Mouse (Mus musculus): ENCODE measurements at regions not wholly inside any gene's neighbourhood (a gene's known extent, or its start where the extent isn't known, plus 50 kb on each side); places are given as distances from the start of the nearest gene placed in this dataset.

DNA sequence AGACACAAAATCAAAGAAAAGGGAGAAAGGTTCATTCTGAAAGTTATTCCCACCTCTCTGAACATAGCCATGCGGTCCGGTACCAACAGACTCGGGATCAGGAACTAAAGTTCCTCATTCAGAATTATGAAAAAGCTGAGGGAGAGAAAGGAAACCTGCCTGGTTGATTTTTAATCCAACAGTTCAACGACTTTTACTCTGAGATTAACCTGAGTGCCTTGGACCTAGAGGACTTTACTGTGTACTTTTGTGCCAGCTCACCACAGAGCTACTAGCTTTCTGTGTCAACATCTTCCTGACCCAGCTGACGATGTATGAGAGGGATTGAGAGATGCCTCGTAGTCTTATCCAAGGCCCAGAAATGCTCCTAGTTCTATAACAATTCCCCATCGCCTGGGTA lies 92.5 kb upstream of the 2210010C04Rik start:
- DNase-seq (ENCODE audit: low spot score in 2 of 2), result no peak

DNA sequence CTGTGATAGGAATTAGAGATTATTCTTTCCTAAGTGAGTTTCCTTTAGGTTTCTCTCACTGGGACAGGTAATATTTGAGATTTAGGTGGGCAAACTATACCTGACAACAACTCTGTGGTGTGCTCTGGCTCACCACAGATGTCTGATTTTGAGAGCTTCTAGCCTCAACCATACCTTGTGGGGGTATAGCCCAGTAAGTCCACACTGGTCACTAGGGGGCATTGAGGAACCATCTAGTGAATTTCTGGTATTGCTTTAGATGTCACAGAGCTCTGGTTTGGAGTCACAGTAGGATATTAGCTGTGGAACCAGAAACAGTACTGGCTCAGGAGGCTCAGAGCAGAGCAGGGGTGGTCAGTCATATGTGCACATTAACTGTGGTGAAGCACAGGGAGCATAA lies 91.5 kb upstream of the 2210010C04Rik start:
- DNase-seq (ENCODE audit: low spot score in 2 of 2), result no peak

DNA sequence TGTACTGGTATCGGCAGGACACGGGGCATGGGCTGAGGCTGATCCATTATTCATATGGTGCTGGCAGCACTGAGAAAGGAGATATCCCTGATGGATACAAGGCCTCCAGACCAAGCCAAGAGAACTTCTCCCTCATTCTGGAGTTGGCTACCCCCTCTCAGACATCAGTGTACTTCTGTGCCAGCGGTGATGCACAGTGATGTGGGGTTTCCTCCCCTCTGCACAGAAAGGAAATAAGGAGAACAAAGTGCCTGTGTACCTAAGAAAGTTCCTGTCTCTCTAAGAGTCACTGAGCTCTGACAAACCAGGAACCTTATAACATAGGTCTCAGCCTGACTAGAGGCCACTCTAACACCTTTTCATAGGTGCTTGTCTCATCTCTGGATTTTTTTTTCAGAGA lies 86.3 kb upstream of the 2210010C04Rik start:
- no peak for DNase-seq (ENCODE audit: low spot score in 2 of 2)

DNA sequence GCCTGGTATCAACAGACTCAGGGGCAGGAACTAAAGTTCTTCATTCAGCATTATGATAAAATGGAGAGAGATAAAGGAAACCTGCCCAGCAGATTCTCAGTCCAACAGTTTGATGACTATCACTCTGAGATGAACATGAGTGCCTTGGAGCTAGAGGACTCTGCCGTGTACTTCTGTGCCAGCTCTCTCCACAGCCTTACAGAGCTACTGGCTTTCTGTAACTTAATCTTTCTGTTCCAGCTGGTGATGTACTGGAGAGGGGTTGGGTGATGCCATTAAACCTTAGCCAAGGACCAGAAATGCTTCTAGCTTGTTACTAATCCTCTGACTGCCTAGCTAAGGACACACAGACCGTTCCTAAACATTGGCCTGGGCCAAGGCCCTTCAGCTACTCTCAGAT lies 83.9 kb upstream of the 2210010C04Rik start:
- DNase-seq (ENCODE audit: low spot score in 2 of 2), result no peak

DNA sequence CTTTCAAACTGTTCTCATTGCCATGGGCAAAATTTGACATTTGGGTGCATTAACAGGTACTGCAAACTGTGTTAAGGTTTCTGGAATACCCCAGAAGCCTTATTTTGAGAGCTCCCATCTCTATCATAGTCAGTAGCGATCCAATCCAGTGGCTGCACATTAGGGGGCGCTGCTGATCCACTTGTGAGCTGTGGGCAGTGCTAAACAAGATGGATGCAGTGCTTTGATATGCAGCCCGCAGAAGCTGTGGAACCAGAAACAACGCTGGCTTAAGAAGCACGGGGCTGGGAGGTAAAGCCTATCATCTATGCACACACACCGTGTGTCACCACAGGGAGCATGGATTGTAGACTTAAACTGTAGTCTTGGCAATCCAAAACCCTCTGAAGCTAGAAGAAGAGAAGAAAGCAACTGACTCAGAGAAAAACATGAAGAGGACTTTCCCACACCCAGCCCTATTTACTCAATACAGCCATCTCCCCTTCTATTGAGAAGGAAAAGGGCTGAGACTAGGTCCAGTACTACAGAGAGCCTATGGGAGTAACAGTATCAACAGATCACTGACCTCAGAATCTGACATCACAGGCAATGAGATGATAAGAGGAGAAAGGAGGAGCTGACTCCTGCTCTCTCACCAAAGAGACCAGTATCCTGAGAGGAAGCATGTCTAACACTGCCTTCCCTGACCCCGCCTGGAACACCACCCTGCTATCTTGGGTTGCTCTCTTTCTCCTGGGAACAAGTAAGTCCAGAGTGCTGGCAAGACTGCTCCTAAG lies 83.1 kb upstream of the 2210010C04Rik start:
- peak; percentile 45 to 63 for DNase-seq (ENCODE audit: low spot score in 2 of 2)

DNA sequence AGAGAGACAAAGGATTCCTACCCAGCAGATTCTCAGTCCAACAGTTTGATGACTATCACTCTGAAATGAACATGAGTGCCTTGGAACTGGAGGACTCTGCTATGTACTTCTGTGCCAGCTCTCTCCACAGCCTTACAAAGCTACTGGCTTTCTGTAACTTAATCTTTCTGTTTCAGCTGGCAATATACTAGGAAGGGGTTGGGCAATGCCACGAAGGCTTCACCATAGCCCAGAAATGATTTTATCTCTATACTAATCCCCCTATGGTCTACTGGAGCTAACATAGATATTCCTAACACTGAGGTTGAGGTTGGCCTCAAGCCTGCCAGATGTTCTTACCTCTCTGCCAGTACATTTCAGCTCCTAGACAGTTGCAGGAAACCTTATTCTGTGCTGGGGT lies 78.6 kb upstream of the 2210010C04Rik start:
- no peak for DNase-seq (ENCODE audit: low spot score in 2 of 2)

DNA sequence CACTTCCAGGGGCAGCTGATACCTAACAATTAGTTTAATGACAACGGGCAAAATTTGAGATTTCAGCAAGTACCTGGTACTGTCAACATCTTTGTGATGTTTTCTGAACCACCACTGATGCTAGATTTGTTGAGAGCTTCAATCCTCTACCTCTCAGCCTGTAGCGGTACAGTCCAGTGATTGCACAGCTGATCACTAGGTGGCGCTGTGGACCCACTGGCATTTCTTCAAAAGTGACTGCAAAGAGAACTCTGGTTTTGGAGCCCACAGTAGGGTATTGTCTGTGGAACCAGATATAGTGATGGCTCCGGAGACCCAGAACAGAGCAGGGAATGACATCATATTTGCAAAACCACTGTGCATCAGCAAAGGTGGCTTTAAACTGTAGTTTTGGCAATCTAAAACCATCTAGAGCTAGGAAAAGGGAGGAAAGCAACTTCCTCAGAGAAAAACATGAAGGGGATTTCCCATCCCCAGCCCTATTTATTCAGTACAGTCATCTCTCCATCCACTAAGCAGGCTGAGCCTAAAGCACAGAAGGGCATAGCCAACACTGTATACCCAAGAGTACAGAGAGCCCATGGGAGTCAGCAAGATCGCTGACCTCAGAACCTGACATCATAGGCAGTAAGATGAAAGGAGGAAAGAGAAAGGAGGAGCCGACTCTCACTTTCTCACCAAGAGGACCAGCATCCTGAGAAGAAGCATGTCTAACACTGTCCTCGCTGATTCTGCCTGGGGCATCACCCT lies 77.7 kb upstream of the 2210010C04Rik start:
- DNase-seq (ENCODE audit: low spot score in 2 of 2), result peak; percentile 36 to 54

DNA sequence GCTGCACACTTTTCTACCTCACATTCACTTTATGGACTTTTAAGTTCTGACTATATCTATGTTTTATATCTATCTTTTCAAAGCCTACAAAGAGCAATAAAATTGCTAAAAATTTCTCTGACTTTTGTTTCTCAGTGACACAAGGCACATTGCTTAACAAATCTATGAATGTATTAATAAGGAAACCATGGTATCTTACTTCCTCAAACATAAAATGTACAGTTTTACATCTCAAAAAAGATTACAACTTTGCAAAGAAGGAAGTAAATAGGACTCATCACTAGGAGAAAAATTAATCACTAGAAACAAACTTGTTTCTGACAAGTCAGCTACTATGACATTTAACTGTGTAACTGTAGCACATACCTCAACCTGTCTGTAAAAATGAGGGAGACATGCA lies 76.5 kb upstream of the 2210010C04Rik start:
- DNase-seq (ENCODE audit: low spot score in 2 of 2), result no peak

DNA sequence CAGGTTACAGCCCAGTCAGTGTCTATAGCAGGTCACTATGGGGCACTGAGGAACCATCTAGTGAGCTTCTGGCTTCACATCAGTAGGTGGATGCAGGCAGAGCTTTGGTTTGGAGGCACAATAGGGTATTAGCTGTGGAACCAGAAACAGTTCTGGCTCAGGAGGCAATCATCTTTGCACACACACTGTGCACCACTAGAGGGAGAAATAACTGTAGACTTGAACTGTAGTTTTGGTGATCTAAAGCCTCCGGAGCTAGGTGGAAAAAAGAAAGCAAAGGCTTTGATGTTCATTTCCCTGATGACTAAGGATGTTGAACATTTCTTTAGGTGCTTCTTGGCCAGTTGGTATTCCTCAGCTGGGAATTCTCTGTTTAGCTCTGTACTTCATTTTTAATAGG lies 73.6 kb upstream of the 2210010C04Rik start:
- no peak for DNase-seq (ENCODE audit: low spot score in 2 of 2)

DNA sequence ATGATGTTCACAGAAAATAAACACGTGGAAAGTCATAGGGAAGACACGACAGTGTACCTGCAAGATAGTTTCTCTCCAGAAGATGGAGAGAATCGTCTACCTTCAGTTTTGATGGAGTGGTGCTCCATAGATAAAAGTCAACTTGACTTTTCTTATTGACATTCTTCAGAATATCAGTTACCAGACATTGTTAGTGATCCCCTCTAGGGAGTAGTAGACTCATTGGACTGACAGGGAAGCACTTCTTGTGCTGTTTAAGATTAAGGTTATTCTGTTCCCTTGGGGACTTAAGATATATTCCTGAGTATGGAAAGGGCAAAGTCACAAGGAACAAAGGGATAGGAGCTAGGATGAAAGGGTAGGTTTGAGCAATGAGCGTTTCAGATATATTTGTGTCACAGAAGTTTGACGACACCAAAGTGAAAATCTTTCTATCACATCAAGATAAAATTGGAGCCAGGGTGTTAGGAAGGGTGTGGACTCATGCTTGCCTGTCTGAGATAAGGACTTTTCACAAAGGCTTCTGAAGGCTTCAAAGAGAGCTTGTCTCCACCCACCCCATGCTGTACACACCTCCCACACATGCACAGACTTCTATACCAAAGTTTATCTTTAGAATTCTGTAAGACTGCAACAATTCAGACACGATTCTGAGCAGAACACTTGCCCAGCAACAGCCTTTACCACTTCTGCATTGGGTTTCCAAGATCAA lies 68.5 kb upstream of the 2210010C04Rik start:
- no peak for DNase-seq (ENCODE audit: low spot score in 2 of 2)

DNA sequence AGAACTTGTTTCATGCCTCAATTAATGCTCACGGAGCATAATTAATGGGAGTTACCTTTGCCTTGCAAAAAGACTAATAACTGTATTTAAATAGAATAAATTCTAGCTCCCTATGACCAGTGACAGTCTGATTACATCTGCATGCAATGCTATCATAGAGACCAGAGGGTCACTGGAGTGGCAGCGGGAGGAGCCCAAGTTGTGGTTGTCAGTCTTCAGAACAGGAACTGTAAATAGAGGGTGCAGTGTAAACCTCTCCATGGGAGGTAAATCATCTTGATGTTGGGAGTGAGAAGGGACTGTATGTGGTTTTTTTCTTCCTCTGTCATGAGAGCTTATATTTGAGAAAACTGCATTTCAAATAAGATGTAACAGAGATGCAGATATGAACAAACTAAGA lies 66.7 kb upstream of the 2210010C04Rik start:
- no peak for DNase-seq (ENCODE audit: low spot score in 2 of 2)

DNA sequence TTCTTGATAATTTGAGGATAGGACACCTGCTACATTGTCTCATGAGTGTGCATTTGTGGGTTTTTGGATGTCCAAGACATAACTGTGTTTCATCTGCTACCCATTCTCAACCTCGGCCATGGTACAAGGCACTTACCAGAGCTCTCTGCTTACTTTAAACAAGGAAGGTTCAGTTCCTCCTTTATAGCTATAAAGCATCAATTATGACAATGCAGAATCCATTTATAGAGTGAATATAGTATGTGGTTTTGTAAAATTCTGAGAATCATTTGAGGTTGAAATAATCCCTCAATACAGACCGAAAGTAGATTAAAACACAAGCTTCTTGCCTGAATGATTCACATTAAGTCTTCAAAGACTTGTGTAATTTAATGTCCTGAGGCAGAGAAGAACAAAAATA lies 64.9 kb upstream of the 2210010C04Rik start:
- no peak for DNase-seq (ENCODE audit: low spot score in 2 of 2)

DNA sequence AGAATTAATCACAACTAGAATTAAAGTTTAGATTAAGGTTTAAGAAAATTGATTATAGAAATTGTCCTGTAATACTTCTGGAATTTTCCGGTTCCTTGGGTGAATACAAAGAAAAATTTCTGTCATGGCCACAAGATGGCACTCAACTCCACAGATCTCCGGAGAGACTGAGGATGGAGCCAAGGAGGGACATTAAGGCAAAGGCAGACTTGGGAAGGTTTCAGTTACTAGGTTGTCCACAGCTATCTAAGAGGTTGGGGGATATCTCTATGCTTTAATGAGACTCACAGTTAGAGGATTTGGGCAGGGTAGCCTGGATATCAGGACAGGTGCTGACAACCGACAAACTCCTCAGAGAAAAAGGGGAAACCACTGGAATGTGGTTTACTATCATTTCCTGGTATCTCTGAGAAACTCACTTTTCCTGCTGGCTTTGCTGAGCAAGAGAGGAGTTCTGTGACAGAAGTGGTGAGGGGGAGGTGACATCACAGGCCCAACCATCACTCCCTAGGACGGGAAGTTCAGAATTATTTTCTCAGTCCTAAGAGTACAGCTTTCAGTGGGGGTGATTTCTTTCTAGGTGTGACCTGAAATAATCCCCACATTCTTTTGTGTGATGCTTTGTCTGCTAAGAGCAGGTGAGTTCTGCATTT lies 56.0 kb upstream of the 2210010C04Rik start:
- no peak for DNase-seq (ENCODE audit: low spot score in 2 of 2)

Data from adrenal gland, adult 18-20 months (tissue).